Mouse (Mus musculus): ENCODE results near the gene Rexo2.
A peak's percentile ranks its signal among the peaks of the same experiment; 100 is the strongest.
"Not testable (repeated sequence)": the region's sequence is repeated elsewhere in the genome, so short reads cannot be mapped to it uniquely, and the experiment has no call there.

Gene Rexo2

GRCm38 (mm10) chr9:48480411-48481213, at the start of gene Rexo2:
Gene Rexo2, minus strand, starts transcription at chr9:48480623.
- DNase-seq (ENCODE audit: extremely low spot score), result peak; percentile 90

- no peak for DNase-seq (ENCODE audit: extremely low spot score)
Measured at GRCm38 (mm10) chr9:48526520-48526919, 46.1 kb upstream of the Rexo2 start.

GRCm38 (mm10) chr9:48525566-48525965, 45.1 kb upstream of the Rexo2 start:
- DNase-seq (ENCODE audit: extremely low spot score), result no peak

- not testable (repeated sequence) for DNase-seq (ENCODE audit: extremely low spot score)
Measured at GRCm38 (mm10) chr9:48520405-48520804, 40.0 kb upstream of the Rexo2 start.

GRCm38 (mm10) chr9:48517372-48518130, 37.1 kb upstream of the Rexo2 start:
- no peak for DNase-seq (ENCODE audit: extremely low spot score)

GRCm38 (mm10) chr9:48516615-48517371, 36.4 kb upstream of the Rexo2 start:
- DNase-seq (ENCODE audit: extremely low spot score), result no peak

GRCm38 (mm10) chr9:48515332-48515731, 34.9 kb upstream of the Rexo2 start:
- no peak for DNase-seq (ENCODE audit: extremely low spot score)

- no peak for DNase-seq (ENCODE audit: extremely low spot score)
Measured at GRCm38 (mm10) chr9:48510134-48510533, 29.7 kb upstream of the Rexo2 start.

GRCm38 (mm10) chr9:48504741-48505365, 24.4 kb upstream of the Rexo2 start:
- no peak for DNase-seq (ENCODE audit: extremely low spot score)

- no peak for DNase-seq (ENCODE audit: extremely low spot score)
Measured at GRCm38 (mm10) chr9:48503001-48503400, 22.6 kb upstream of the Rexo2 start.

- DNase-seq (ENCODE audit: extremely low spot score), result no peak
Measured at GRCm38 (mm10) chr9:48501192-48501591, 20.8 kb upstream of the Rexo2 start.

GRCm38 (mm10) chr9:48495548-48495932, 15.1 kb upstream of the Rexo2 start:
- DNase-seq (ENCODE audit: extremely low spot score), result no peak

GRCm38 (mm10) chr9:48494817-48495547, 14.6 kb upstream of the Rexo2 start, which contains the start of the genes Rbm7 and Gm5617:
Gene Rbm7, minus strand, starts transcription at chr9:48495299.
Gene Gm5617, plus strand, starts transcription at chr9:48495442.
- peak; percentile 91 for DNase-seq (ENCODE audit: extremely low spot score)

- peak; percentile 23 for DNase-seq (ENCODE audit: extremely low spot score)
Measured at GRCm38 (mm10) chr9:48481214-48482134, 1.1 kb upstream of the Rexo2 start.

- no peak for DNase-seq (ENCODE audit: extremely low spot score)
Measured at GRCm38 (mm10) chr9:48479838-48480410, 499 bp downstream of the Rexo2 start.

GRCm38 (mm10) chr9:48478808-48479207, 1.6 kb downstream of the Rexo2 start:
- DNase-seq (ENCODE audit: extremely low spot score), result no peak

GRCm38 (mm10) chr9:48476236-48477165, 3.9 kb downstream of the Rexo2 start:
- no peak for DNase-seq (ENCODE audit: extremely low spot score)

GRCm38 (mm10) chr9:48474367-48474766, 6.1 kb downstream of the Rexo2 start:
- DNase-seq (ENCODE audit: extremely low spot score), result no peak

All from embryo, embryonic 9.5 days (tissue).